Mouse (Mus musculus): Measurements from ENCODE around the gene Hyal1.

Gene Hyal1

GRCm38 (mm10) chr9:107594281-107595062 is 17.7 kb downstream of the Hyal1 start:
- no peak for DNase-seq (ENCODE audit: low spot score)

- DNase-seq (ENCODE audit: low spot score): no peak
Observed at GRCm38 (mm10) chr9:107596619-107597569, 20.2 kb downstream of the Hyal1 start.

- DNase-seq (ENCODE audit: low spot score): no peak
Observed at GRCm38 (mm10) chr9:107598385-107598784, 21.7 kb downstream of the Hyal1 start.

GRCm38 (mm10) chr9:107599433-107599832 is 22.7 kb downstream of the Hyal1 start:
- no peak for DNase-seq (ENCODE audit: low spot score)

GRCm38 (mm10) chr9:107599842-107600241 is 23.1 kb downstream of the Hyal1 start:
- DNase-seq (ENCODE audit: low spot score): no peak

GRCm38 (mm10) chr9:107600745-107601144 is 24.0 kb downstream of the Hyal1 start:
- DNase-seq (ENCODE audit: low spot score): no peak

- DNase-seq (ENCODE audit: low spot score): no peak
Observed at GRCm38 (mm10) chr9:107601275-107601674, 24.5 kb downstream of the Hyal1 start.

GRCm38 (mm10) chr9:107602068-107602648 is 25.4 kb downstream of the Hyal1 start:
- peak; percentile 94 for DNase-seq (ENCODE audit: low spot score)

- DNase-seq (ENCODE audit: low spot score): no peak
Observed at GRCm38 (mm10) chr9:107603251-107603650, 26.5 kb downstream of the Hyal1 start.

GRCm38 (mm10) chr9:107605041-107605661 is 28.4 kb downstream of the Hyal1 start:
- DNase-seq (ENCODE audit: low spot score): peak; percentile 59

GRCm38 (mm10) chr9:107606591-107606990 is 29.9 kb downstream of the Hyal1 start:
- DNase-seq (ENCODE audit: low spot score): peak; percentile 61

GRCm38 (mm10) chr9:107607036-107607435 is 30.3 kb downstream of the Hyal1 start:
- DNase-seq (ENCODE audit: low spot score): no peak

GRCm38 (mm10) chr9:107607653-107608245 is 31.0 kb downstream of the Hyal1 start:
- no peak for DNase-seq (ENCODE audit: low spot score)

- DNase-seq (ENCODE audit: low spot score): peak; percentile 39
Observed at GRCm38 (mm10) chr9:107608741-107609432, 32.2 kb downstream of the Hyal1 start, which contains the start of gene Sema3b. Gene Sema3b, minus strand, starts transcription at chr9:107609229.

GRCm38 (mm10) chr9:107609433-107609830 is 32.7 kb downstream of the Hyal1 start:
- DNase-seq (ENCODE audit: low spot score): no peak

GRCm38 (mm10) chr9:107611456-107612190 is 34.9 kb downstream of the Hyal1 start:
- no peak for DNase-seq (ENCODE audit: low spot score)

GRCm38 (mm10) chr9:107612191-107612944 is 35.6 kb downstream of the Hyal1 start:
- peak; percentile 99 for DNase-seq (ENCODE audit: low spot score)

GRCm38 (mm10) chr9:107612945-107613569 is 36.3 kb downstream of the Hyal1 start:
- no peak for DNase-seq (ENCODE audit: low spot score)

GRCm38 (mm10) chr9:107615035-107615434 is 38.3 kb downstream of the Hyal1 start:
- DNase-seq (ENCODE audit: low spot score): no peak

Data from urinary bladder, postnatal 14 days (tissue).